Mouse (Mus musculus): ENCODE measurements around the gene Clic4. TPM values are rescaled to one million over a fixed set of nuclear protein-coding genes. Genes with fewer than 3 reads are reported as not detected.

Clic4 gene
- polyA plus RNA-seq, 1 experiment from 2014 or later = 146 TPM

- Histone ChIP-seq H3K4me1 (peaks cover 50% of the 10 kb centered on the region), H3K36me3 (ENCODE audit: poor library complexity, severe bottlenecking) (no peaks in the 10 kb centered on the region), H3K27ac (peak overlapping the region; percentile 96), H3K9me3 (replicated peaks) (no peaks in the 10 kb centered on the region), H3K27me3 (peaks cover 10% of the 10 kb centered on the region), H3K9ac (peak overlapping the region; percentile 95), H3K4me3 (peak overlapping the region; percentile 85), H3K4me2 (peak overlapping the region; percentile 77)
- peak; percentile 3; the same call in 1 of the 2 replicates for ATAC-seq
- under 1% methylated on average over 62 of the region's 67 CpGs for WGBS
Observed at GRCm38 (mm10) chr4:135271881-135272616, 565 bp downstream of the Clic4 start.

DNA sequence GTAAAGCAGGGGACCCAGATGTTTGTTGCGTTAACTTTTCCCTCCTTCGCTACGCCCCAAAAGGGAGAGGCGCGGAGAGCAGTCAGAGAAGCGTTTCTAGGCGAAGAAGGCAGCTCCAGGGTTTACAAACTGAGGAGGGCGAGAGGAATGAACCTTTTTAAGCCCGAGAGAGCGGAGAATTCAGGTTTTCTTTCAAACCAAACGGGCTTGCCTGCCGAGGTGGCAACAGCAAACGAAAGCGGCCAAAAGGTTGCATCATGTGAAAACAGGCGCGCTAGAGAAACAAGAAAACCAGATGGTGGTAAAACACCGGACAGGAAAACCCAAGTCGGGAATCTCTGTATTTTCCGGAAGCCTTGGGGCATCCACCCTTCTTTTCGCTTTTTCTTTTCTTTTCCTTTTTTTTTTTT is 1.2 kb downstream of the Clic4 start:
- no peak for ATAC-seq
- Histone ChIP-seq H3K4me3 (peak overlapping the region; percentile 85), H3K4me2 (peak overlapping the region; percentile 77), H3K4me1 (peaks cover 56% of the 10 kb centered on the region), H3K27ac (no peak overlapping the region), H3K9me3 (replicated peaks) (no peaks in the 10 kb centered on the region), H3K9ac (peak overlapping the region; percentile 95), H3K36me3 (ENCODE audit: poor library complexity, severe bottlenecking) (no peaks in the 10 kb centered on the region), H3K27me3 (peaks cover 7% of the 10 kb centered on the region; the same call in 1 of the 2 replicates)
- WGBS = 2% methylated on average over 20 of the region's 20 CpGs

DNA sequence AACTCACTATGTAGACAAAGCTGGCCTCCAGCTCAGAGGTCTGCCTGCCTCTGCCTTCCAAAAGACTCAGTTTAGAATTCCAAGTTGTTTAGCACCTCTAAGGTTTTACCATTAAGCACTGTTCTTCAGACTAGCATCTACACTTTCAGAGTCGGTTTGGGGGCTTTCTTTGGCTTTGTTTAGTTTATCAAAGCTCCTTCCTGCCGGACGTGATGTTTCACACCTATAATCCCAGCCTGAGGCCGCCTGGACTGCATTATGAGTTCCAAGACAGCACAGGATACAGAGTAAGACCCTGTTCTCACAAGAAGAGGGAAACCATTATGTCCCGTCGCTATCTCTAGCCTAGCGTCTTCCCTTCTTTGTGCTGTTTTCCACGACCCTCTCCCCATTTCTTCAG is 2.1 kb downstream of the Clic4 start:
- WGBS = 39% methylated on average over 8 of the region's 8 CpGs
- Histone ChIP-seq H3K9me3 (replicated peaks) (no peaks in the 10 kb centered on the region), H3K27ac (no peak overlapping the region), H3K36me3 (ENCODE audit: poor library complexity, severe bottlenecking) (no peaks in the 10 kb centered on the region), H3K27me3 (peaks cover 5% of the 10 kb centered on the region; the same call in 1 of the 2 replicates), H3K4me2 (peak overlapping the region; percentile 77), H3K4me3 (peak overlapping the region; percentile 85), H3K9ac (peak overlapping the region; percentile 95), H3K4me1 (peaks cover 63% of the 10 kb centered on the region)
- ATAC-seq = no peak

GRCm38 (mm10) chr4:135269656-135270341 is 2.8 kb downstream of the Clic4 start:
- peak overlapping the region; percentile 95 for H3K9ac ChIP-seq
- no peak overlapping the region for H3K27ac ChIP-seq
- H3K4me3 ChIP-seq = peak overlapping the region; percentile 85
- ATAC-seq = no peak
- no peaks in the 10 kb centered on the region; the same call in 1 of the 2 replicates for H3K27me3 ChIP-seq
- H3K4me1 ChIP-seq = peaks cover 69% of the 10 kb centered on the region
- H3K36me3 ChIP-seq (ENCODE audit: poor library complexity, severe bottlenecking) = no peaks in the 10 kb centered on the region
- 79% methylated on average over 7 of the region's 7 CpGs for WGBS
- peak overlapping the region; percentile 77 for H3K4me2 ChIP-seq
- H3K9me3 ChIP-seq (replicated peaks) = no peaks in the 10 kb centered on the region

DNA sequence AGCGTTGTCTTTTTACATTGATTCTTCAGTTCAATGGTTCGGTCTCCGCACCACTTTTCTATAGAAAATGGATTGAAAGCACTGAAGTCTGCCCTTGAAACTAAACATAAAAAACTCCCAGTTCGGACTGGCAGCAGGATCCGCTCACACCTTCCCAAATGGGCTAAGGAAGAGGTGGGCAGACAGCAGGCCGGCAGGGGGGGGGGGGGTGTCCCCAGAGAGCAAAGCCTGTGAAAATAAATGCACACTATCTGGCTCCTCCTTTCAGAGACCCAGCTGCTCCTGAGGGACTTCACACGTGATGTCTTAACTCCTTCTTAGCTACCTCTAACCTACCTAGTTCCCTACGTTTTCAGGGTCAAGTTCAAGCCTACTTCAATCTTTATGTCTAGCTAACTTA is 5.1 kb downstream of the Clic4 start:
- Histone ChIP-seq H3K4me2 (peak overlapping the region; percentile 36), H3K4me1 (peaks cover 63% of the 10 kb centered on the region), H3K9ac (peak overlapping the region; percentile 34), H3K36me3 (ENCODE audit: poor library complexity, severe bottlenecking) (no peaks in the 10 kb centered on the region), H3K9me3 (replicated peaks) (no peaks in the 10 kb centered on the region), H3K27me3 (no peaks in the 10 kb centered on the region), H3K4me3 (peak overlapping the region; percentile 4), H3K27ac (peak overlapping the region; percentile 32; the same call in 1 of the 2 replicates)
- no peak for ATAC-seq
- 41% methylated on average over 8 of the region's 8 CpGs for WGBS

DNA sequence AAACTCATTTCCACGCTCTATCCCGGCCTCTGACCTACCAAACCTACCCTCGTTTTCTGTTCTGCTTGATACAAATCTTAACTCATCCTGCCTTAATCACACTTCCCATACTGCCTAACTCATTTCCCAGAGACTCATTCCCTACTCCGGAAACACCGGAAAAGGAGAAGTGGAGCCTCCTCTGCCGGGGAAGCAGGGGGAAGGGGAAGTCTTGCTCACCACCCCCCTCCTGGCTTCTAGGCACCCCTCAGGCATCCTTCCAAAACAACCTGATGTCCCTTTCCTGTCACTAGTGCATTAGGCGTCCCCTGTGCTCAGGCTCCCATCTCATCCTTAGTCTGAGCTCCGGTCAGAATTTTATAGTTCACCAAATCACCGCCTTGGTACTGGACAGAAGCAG is 5.6 kb downstream of the Clic4 start:
- peaks cover 5% of the 10 kb centered on the region; the same call in 1 of the 2 replicates for H3K36me3 ChIP-seq (ENCODE audit: poor library complexity, severe bottlenecking)
- H3K27ac ChIP-seq = 0 out of 2 replicates have a peak overlapping the region, but pooled peaks have one; percentile 32
- no peak for ATAC-seq
- 74% methylated on average over 9 of the region's 9 CpGs for WGBS
- H3K4me1 ChIP-seq = peaks cover 65% of the 10 kb centered on the region
- peak overlapping the region; percentile 4; the same call in 1 of the 2 replicates for H3K4me3 ChIP-seq
- H3K9ac ChIP-seq = peak overlapping the region; percentile 34; the same call in 1 of the 2 replicates
- H3K27me3 ChIP-seq = no peaks in the 10 kb centered on the region
- H3K4me2 ChIP-seq = peak overlapping the region; percentile 36
- H3K9me3 ChIP-seq (replicated peaks) = no peaks in the 10 kb centered on the region

GRCm38 (mm10) chr4:135260434-135260833 is 12.2 kb downstream of the Clic4 start:
- no peaks in the 10 kb centered on the region for H3K27me3 ChIP-seq
- H3K9me3 ChIP-seq (replicated peaks) = no peaks in the 10 kb centered on the region
- peak overlapping the region; percentile 18; the same call in 1 of the 2 replicates for H3K9ac ChIP-seq
- peak overlapping the region; percentile 51; the same call in 1 of the 2 replicates for H3K27ac ChIP-seq
- no peak overlapping the region for H3K4me3 ChIP-seq
- no peak overlapping the region for H3K4me2 ChIP-seq
- WGBS = 46% methylated on average over 4 of the region's 4 CpGs
- no peak for ATAC-seq
- peaks cover 13% of the 10 kb centered on the region; the same call in 1 of the 2 replicates for H3K36me3 ChIP-seq (ENCODE audit: poor library complexity, severe bottlenecking)
- H3K4me1 ChIP-seq = peaks cover 55% of the 10 kb centered on the region

GRCm38 (mm10) chr4:135258521-135258920 is 14.1 kb downstream of the Clic4 start:
- H3K27ac ChIP-seq = peak overlapping the region; percentile 83
- WGBS = 13% methylated on average over 7 of the region's 7 CpGs
- H3K4me3 ChIP-seq = no peak overlapping the region
- H3K36me3 ChIP-seq (ENCODE audit: poor library complexity, severe bottlenecking) = peaks cover 16% of the 10 kb centered on the region; the same call in 1 of the 2 replicates
- peaks cover 65% of the 10 kb centered on the region for H3K4me1 ChIP-seq
- peak overlapping the region; percentile 46 for H3K4me2 ChIP-seq
- no peaks in the 10 kb centered on the region for H3K27me3 ChIP-seq
- H3K9ac ChIP-seq = peak overlapping the region; percentile 48
- no peaks in the 10 kb centered on the region for H3K9me3 ChIP-seq (replicated peaks)
- ATAC-seq = no peak; the same call in 1 of the 2 replicates

DNA sequence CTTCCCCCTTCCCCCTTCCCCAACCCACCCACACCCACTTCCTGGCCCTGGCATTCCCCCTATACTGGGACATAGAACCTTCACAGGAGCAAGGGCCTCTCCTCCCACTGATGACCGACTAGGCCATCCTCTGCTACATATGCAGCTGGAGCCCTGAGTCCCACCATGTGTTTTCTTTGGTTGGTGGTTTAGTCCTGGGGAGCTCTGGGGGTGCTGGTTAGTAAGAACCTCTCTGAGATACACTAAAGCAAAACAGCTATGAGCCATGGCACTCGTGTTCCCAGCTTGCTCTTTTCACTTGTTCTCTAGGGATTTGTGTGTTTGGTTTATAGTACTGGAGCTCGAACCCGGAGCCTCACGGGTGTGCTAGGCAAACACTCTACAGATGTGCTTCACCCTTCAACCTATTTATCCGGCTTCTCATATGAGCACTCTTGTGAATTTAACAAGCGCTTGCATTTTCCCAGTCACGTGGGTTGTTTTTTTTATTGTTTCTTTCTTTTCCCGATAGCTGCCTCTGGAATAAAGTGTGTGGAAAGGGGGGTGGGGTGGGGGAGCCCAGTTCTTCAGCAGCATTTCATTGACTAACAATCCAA is 14.6 kb downstream of the Clic4 start:
- Histone ChIP-seq H3K27ac (peak overlapping the region; percentile 83), H3K9ac (peak overlapping the region; percentile 48), H3K27me3 (no peaks in the 10 kb centered on the region), H3K9me3 (replicated peaks) (no peaks in the 10 kb centered on the region), H3K4me3 (no peak overlapping the region), H3K36me3 (ENCODE audit: poor library complexity, severe bottlenecking) (peaks cover 20% of the 10 kb centered on the region; the same call in 1 of the 2 replicates), H3K4me1 (peaks cover 65% of the 10 kb centered on the region), H3K4me2 (peak overlapping the region; percentile 46)
- peak; percentile 61; the same call in 1 of the 2 replicates for ATAC-seq
- WGBS = 27% methylated on average over 9 of the region's 9 CpGs

DNA sequence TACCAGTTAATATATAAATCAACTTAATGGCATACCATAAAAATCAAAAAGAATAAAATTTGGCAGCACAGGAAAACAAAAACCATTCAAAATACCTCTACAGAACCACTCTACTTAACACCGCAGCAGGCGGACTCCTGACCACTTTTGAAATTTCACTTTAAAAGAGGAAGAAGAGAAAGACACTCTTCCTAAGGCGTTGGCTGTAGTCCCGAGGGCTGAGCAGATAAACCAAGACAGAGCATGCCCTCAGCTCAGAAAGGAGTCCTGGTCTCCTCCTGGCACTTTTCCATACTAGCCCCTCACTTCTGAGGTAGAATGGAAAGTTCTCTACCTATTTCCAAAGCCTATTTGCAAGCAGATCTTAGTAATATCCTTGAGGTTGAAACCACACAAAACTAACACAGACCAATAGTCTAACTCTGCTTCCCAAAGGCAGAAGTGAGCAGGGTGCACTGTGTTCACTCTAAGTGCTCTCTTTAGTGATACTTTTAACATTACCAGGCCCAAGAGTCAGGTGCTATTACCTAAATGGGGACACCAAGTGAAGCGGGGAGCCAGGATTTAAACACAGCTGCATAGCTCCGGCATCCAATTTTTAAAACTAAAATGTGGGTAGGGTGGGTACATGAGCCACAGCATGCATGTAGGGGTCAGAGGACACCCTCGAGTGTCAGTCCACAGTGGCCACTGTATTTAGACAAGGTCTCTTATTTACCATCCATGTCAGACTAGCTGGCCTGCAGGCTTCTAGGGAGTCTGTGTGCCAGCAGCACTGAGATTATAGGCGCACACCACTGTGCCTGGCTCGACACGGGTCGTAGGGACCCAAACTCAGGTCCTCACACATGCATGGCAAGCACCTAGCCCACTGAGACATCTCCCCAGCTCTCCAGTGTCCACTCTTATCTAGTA is 15.8 kb downstream of the Clic4 start:
- Histone ChIP-seq H3K36me3 (ENCODE audit: poor library complexity, severe bottlenecking) (peaks cover 13% of the 10 kb centered on the region; the same call in 1 of the 2 replicates), H3K4me1 (peaks cover 71% of the 10 kb centered on the region), H3K4me2 (no peak overlapping the region), H3K9me3 (replicated peaks) (no peaks in the 10 kb centered on the region), H3K27ac (no peak overlapping the region), H3K27me3 (no peaks in the 10 kb centered on the region), H3K4me3 (no peak overlapping the region), H3K9ac (no peak overlapping the region)
- 93% methylated on average over 11 of the region's 11 CpGs for WGBS
- ATAC-seq = no peak

- peaks cover 56% of the 10 kb centered on the region for H3K4me1 ChIP-seq
- 34% methylated on average over 3 of the region's 3 CpGs for WGBS
- H3K27ac ChIP-seq = no peak overlapping the region
- no peak overlapping the region for H3K4me3 ChIP-seq
- H3K36me3 ChIP-seq (ENCODE audit: poor library complexity, severe bottlenecking) = 0 out of 2 replicates have a peak, but pooled peaks cover 7% of the 10 kb centered on the region
- H3K9me3 ChIP-seq (replicated peaks) = no peaks in the 10 kb centered on the region
- H3K4me2 ChIP-seq = no peak overlapping the region
- H3K27me3 ChIP-seq = no peaks in the 10 kb centered on the region
- no peak overlapping the region for H3K9ac ChIP-seq
- ATAC-seq = no peak
Observed at GRCm38 (mm10) chr4:135254770-135255169, 17.8 kb downstream of the Clic4 start.
